In genomic region chr1:191035649-191036048, GRCm38 (mm10) we compare ENCODE assay signal across 22 mouse cellular contexts. TPM values are rescaled to one million over a fixed set of nuclear protein-coding genes. Genes with fewer than 3 reads are reported as not detected.
DNase-seq lines count a peak whose midpoint lies in the region; ATAC-seq and TF ChIP-seq lines count a peak whose summit lies in the region.
"Had no signal": no experiment of that assay in that cellular context is flagged by ENCODE, and none has a peak within 500 bp of the region (broad histone marks: within the 10 kb centered on the region; RNA-seq: fewer than 3 reads in every experiment).

No protein-coding gene starts in this region.

- H3K4me2 ChIP-seq in embryonic facial prominence, embryonic 14.5 days (ENCODE audit: low read depth, low read length): no peak overlapping the region
- no peak overlapping the region for H3K4me2 ChIP-seq in midbrain, postnatal 0 days (ENCODE audit: low read depth, low read length, poor library complexity, severe bottlenecking)
- no peak overlapping the region for H3K4me2 ChIP-seq in midbrain, embryonic 11.5 days
- H3K4me2 ChIP-seq: heart, embryonic 15.5 days; hindbrain, embryonic 15.5 days had no signal

- ATAC-seq in embryonic facial prominence, embryonic 14.5 days (ENCODE audit: low read depth): no peak
- no peak for ATAC-seq in midbrain, postnatal 0 days (ENCODE audit: low FRiP score)
- ATAC-seq in midbrain, embryonic 11.5 days (ENCODE audit: low FRiP score): no peak
- ATAC-seq: Patski had no signal

- peak; percentile 17 for DNase-seq in embryonic facial prominence, embryonic 14.5 days (ENCODE audit: low spot score)
- DNase-seq in embryonic facial prominence, embryonic 10.5 days (ENCODE audit: low spot score): no peak
- DNase-seq in midbrain, postnatal 0 days (ENCODE audit: low spot score): peak; percentile 62
- DNase-seq in midbrain, embryonic 11.5 days (ENCODE audit: low spot score, missing footprints): no peak
- peak; percentile 89 for DNase-seq in R1 (ENCODE audit: low read depth, low spot score)
- DNase-seq in retina, embryonic 14.5 days (ENCODE audit: low spot score): peak; percentile 75
- no peak for DNase-seq in layer of hippocampus, postnatal 25 days (ENCODE audit: extremely low spot score in 1 of 2, low spot score in 1 of 2)
- no peak for DNase-seq in ovary, postnatal 10 days (ENCODE audit: low spot score)
- DNase-seq: adrenal gland, postnatal 10 days; kidney, adult 2 months; kidney, postnatal 4 days; lung, adult 18-20 months; thymus, adult 18-20 months had no signal

- 42% methylated on average over 4 of the region's 4 CpGs for WGBS in embryonic facial prominence, embryonic 14.5 days
- WGBS in embryonic facial prominence, embryonic 10.5 days: 34% methylated on average over 4 of the region's 4 CpGs
- 18% methylated on average over 4 of the region's 4 CpGs for WGBS in midbrain, postnatal 0 days
- 19% methylated on average over 4 of the region's 4 CpGs for WGBS in midbrain, embryonic 11.5 days

- no peak overlapping the region for H3K4me3 ChIP-seq in embryonic facial prominence, embryonic 14.5 days (ENCODE audit: low read depth, low read length)
- no peak overlapping the region for H3K4me3 ChIP-seq in embryonic facial prominence, embryonic 10.5 days
- H3K4me3 ChIP-seq in midbrain, postnatal 0 days (ENCODE audit: low read depth, low read length): no peak overlapping the region
- H3K4me3 ChIP-seq in midbrain, embryonic 11.5 days (ENCODE audit: low read depth, low read length): no peak overlapping the region
- H3K4me3 ChIP-seq: heart, embryonic 15.5 days; hindbrain, embryonic 15.5 days; megakaryocyte, embryonic 14.5 days had no signal

- no peak overlapping the region for H3K27ac ChIP-seq in embryonic facial prominence, embryonic 14.5 days (replicated peaks; ENCODE audit: low read depth, low read length)
- H3K27ac ChIP-seq in embryonic facial prominence, embryonic 10.5 days (replicated peaks): no peak overlapping the region
- no peak overlapping the region for H3K27ac ChIP-seq in midbrain, postnatal 0 days (ENCODE audit: low read depth, low read length)
- no peak overlapping the region for H3K27ac ChIP-seq in midbrain, embryonic 11.5 days (ENCODE audit: low read depth, low read length)
- H3K27ac ChIP-seq: heart, embryonic 15.5 days; hindbrain, embryonic 15.5 days had no signal

- no peaks in the 10 kb centered on the region for H3K4me1 ChIP-seq in embryonic facial prominence, embryonic 14.5 days (ENCODE audit: control insufficient read depth, insufficient read depth, low read length)
- H3K4me1 ChIP-seq in embryonic facial prominence, embryonic 10.5 days: no peaks in the 10 kb centered on the region
- no peaks in the 10 kb centered on the region for H3K4me1 ChIP-seq in midbrain, postnatal 0 days (ENCODE audit: insufficient read depth, low read length)
- H3K4me1 ChIP-seq in midbrain, embryonic 11.5 days (ENCODE audit: control insufficient read depth, insufficient read depth, low read length): no peaks in the 10 kb centered on the region; the same call in 1 of the 2 replicates
- H3K4me1 ChIP-seq: heart, embryonic 15.5 days; hindbrain, embryonic 15.5 days had no signal

- no peaks in the 10 kb centered on the region for H3K36me3 ChIP-seq in embryonic facial prominence, embryonic 14.5 days (ENCODE audit: control insufficient read depth, insufficient read depth, low read length)
- H3K36me3 ChIP-seq in embryonic facial prominence, embryonic 10.5 days (replicated peaks): no peaks in the 10 kb centered on the region
- no peaks in the 10 kb centered on the region for H3K36me3 ChIP-seq in midbrain, postnatal 0 days (ENCODE audit: insufficient read depth, low read length)
- H3K36me3 ChIP-seq in midbrain, embryonic 11.5 days (ENCODE audit: control insufficient read depth, insufficient read depth, low read length): no peaks in the 10 kb centered on the region
- H3K36me3 ChIP-seq: heart, embryonic 15.5 days; hindbrain, embryonic 15.5 days had no signal

- TF ChIP-seq CTCF in midbrain, postnatal 0 days (IDR thresholded peaks at IDR 0.05): no peak

- no peaks in the 10 kb centered on the region for H3K27me3 ChIP-seq in embryonic facial prominence, embryonic 14.5 days (replicated peaks; ENCODE audit: control insufficient read depth, insufficient read depth, low read length)
- H3K27me3 ChIP-seq in embryonic facial prominence, embryonic 10.5 days (replicated peaks; ENCODE audit: low read depth, poor library complexity, severe bottlenecking): no peaks in the 10 kb centered on the region
- H3K27me3 ChIP-seq in midbrain, postnatal 0 days (ENCODE audit: insufficient read depth, low read length): no peaks in the 10 kb centered on the region
- H3K27me3 ChIP-seq in midbrain, embryonic 11.5 days (ENCODE audit: control insufficient read depth, insufficient read depth, low read length): no peaks in the 10 kb centered on the region
- H3K27me3 ChIP-seq: heart, embryonic 15.5 days; hindbrain, embryonic 15.5 days; Patski had no signal

- no peaks in the 10 kb centered on the region for H3K9me3 ChIP-seq in embryonic facial prominence, embryonic 14.5 days (ENCODE audit: control insufficient read depth, low read length)
- H3K9me3 ChIP-seq in embryonic facial prominence, embryonic 10.5 days: no peaks in the 10 kb centered on the region
- H3K9me3 ChIP-seq in midbrain, postnatal 0 days (ENCODE audit: low read length): no peaks in the 10 kb centered on the region
- H3K9me3 ChIP-seq in midbrain, embryonic 11.5 days (ENCODE audit: control insufficient read depth, low read length): no peaks in the 10 kb centered on the region
- H3K9me3 ChIP-seq: heart, embryonic 15.5 days; hindbrain, embryonic 15.5 days; megakaryocyte, embryonic 14.5 days had no signal

- H3K9ac ChIP-seq in embryonic facial prominence, embryonic 14.5 days (ENCODE audit: low read depth, low read length): no peak overlapping the region
- no peak overlapping the region for H3K9ac ChIP-seq in midbrain, postnatal 0 days (replicated peaks; ENCODE audit: low read length, poor library complexity, severe bottlenecking)
- H3K9ac ChIP-seq in midbrain, embryonic 11.5 days (ENCODE audit: low read length): no peak overlapping the region
- H3K9ac ChIP-seq: heart, embryonic 15.5 days; hindbrain, embryonic 15.5 days had no signal

RNA-seq across cellular contexts. Expression of gene Spata45, which starts 0.8 kb away (rescaled TPM):
- polyA plus RNA-seq in embryonic facial prominence, embryonic 14.5 days (2014; fragmentation: Nextera tagmentation; extraction: Ambion mirVana): not detected in 2 replicates
- not detected in 2 replicates for polyA plus RNA-seq in embryonic facial prominence, embryonic 10.5 days (2016; fragmentation: Nextera tagmentation; extraction: Ambion mirVana)
- total RNA-seq in midbrain, postnatal 0 days (2014; rRNA removed): not detected in 2 replicates
- not detected in 2 replicates for polyA plus RNA-seq in midbrain, postnatal 0 days (2015; fragmentation: Nextera tagmentation; extraction: Ambion mirVana)
- not detected in 2 replicates for polyA plus RNA-seq in midbrain, embryonic 11.5 days (2014; fragmentation: Nextera tagmentation; extraction: Ambion mirVana)
- not detected for total RNA-seq in layer of hippocampus, postnatal 25 days (2021)
- total RNA-seq: adrenal gland, postnatal 10 days; gastrocnemius, postnatal 4 days; left cerebral cortex, adult 18-20 months had no signal
- polyA plus RNA-seq: C2C12; frontal cortex, adult 2 months; heart, embryonic 15.5 days; hindbrain, embryonic 15.5 days; kidney, adult 2 months; limb, embryonic 14.5 days; Patski had no signal

RNA-seq across cellular contexts. Expression of gene Flvcr1, which starts 9.7 kb away (rescaled TPM):
- 7.3 and 8.2 TPM in 2 replicates for polyA plus RNA-seq in embryonic facial prominence, embryonic 14.5 days (2014; fragmentation: Nextera tagmentation; extraction: Ambion mirVana)
- polyA plus RNA-seq in embryonic facial prominence, embryonic 10.5 days (2016; fragmentation: Nextera tagmentation; extraction: Ambion mirVana): 6.9 and 7.4 TPM in 2 replicates
- total RNA-seq in midbrain, postnatal 0 days (2014; rRNA removed): 32.3 and 36.9 TPM in 2 replicates
- 8.2 and 9.2 TPM in 2 replicates for polyA plus RNA-seq in midbrain, postnatal 0 days (2015; fragmentation: Nextera tagmentation; extraction: Ambion mirVana)
- 11.3 and 11.9 TPM in 2 replicates for polyA plus RNA-seq in midbrain, embryonic 11.5 days (2014; fragmentation: Nextera tagmentation; extraction: Ambion mirVana)
- total RNA-seq in layer of hippocampus, postnatal 25 days (2021): 10 to 100 TPM; 11.8 to 18.3 TPM

RNA-seq across cellular contexts. Expression of gene Tatdn3, which starts 27.1 kb away (rescaled TPM):
- 12.9 and 14.7 TPM in 2 replicates for polyA plus RNA-seq in embryonic facial prominence, embryonic 14.5 days (2014; fragmentation: Nextera tagmentation; extraction: Ambion mirVana)
- 10.3 and 12.4 TPM in 2 replicates for polyA plus RNA-seq in embryonic facial prominence, embryonic 10.5 days (2016; fragmentation: Nextera tagmentation; extraction: Ambion mirVana)
- 21.5 and 39.0 TPM in 2 replicates for total RNA-seq in midbrain, postnatal 0 days (2014; rRNA removed)
- polyA plus RNA-seq in midbrain, postnatal 0 days (2015; fragmentation: Nextera tagmentation; extraction: Ambion mirVana): 12.8 and 14.7 TPM in 2 replicates
- polyA plus RNA-seq in midbrain, embryonic 11.5 days (2014; fragmentation: Nextera tagmentation; extraction: Ambion mirVana): 11.3 and 11.6 TPM in 2 replicates
- 10 to 100 TPM; 24.0 to 44.7 TPM for total RNA-seq in layer of hippocampus, postnatal 25 days (2021)

RNA-seq across cellular contexts. Expression of gene Nsl1, which starts 27.2 kb away (rescaled TPM):
- 8.8 and 9.3 TPM in 2 replicates for polyA plus RNA-seq in embryonic facial prominence, embryonic 14.5 days (2014; fragmentation: Nextera tagmentation; extraction: Ambion mirVana)
- 35.4 and 38.6 TPM in 2 replicates for polyA plus RNA-seq in embryonic facial prominence, embryonic 10.5 days (2016; fragmentation: Nextera tagmentation; extraction: Ambion mirVana)
- total RNA-seq in midbrain, postnatal 0 days (2014; rRNA removed): 1.6 and 1.9 TPM in 2 replicates
- 1.8 and 1.9 TPM in 2 replicates for polyA plus RNA-seq in midbrain, postnatal 0 days (2015; fragmentation: Nextera tagmentation; extraction: Ambion mirVana)
- polyA plus RNA-seq in midbrain, embryonic 11.5 days (2014; fragmentation: Nextera tagmentation; extraction: Ambion mirVana): 21.9 and 22.8 TPM in 2 replicates
- total RNA-seq in layer of hippocampus, postnatal 25 days (2021): under 1 TPM; 0.80 to 0.91 TPM

RNA-seq across cellular contexts. Expression of gene Vash2, which starts 56.6 kb away (rescaled TPM):
- polyA plus RNA-seq in embryonic facial prominence, embryonic 14.5 days (2014; fragmentation: Nextera tagmentation; extraction: Ambion mirVana): 66.4 and 73.7 TPM in 2 replicates
- 52.7 and 56.7 TPM in 2 replicates for polyA plus RNA-seq in embryonic facial prominence, embryonic 10.5 days (2016; fragmentation: Nextera tagmentation; extraction: Ambion mirVana)
- 46.1 and 51.2 TPM in 2 replicates for total RNA-seq in midbrain, postnatal 0 days (2014; rRNA removed)
- 48.8 and 49.5 TPM in 2 replicates for polyA plus RNA-seq in midbrain, postnatal 0 days (2015; fragmentation: Nextera tagmentation; extraction: Ambion mirVana)
- polyA plus RNA-seq in midbrain, embryonic 11.5 days (2014; fragmentation: Nextera tagmentation; extraction: Ambion mirVana): 52.8 and 58.9 TPM in 2 replicates
- 1 to 10 TPM; 2.1 to 3.4 TPM for total RNA-seq in layer of hippocampus, postnatal 25 days (2021)

Comparison
In these comparisons a context has a peak if more than half of its experiments do, and no peak if none do; other contexts are left out.
1. DNase-seq: peak in embryonic facial prominence, embryonic 14.5 days (single experiment), midbrain, postnatal 0 days (single experiment), R1 (single experiment) and retina, embryonic 14.5 days (single experiment); none in embryonic facial prominence, embryonic 10.5 days (single experiment), midbrain, embryonic 11.5 days (single experiment), layer of hippocampus, postnatal 25 days (0 of 2) and ovary, postnatal 10 days (single experiment).